Mouse (Mus musculus): Measurements from ENCODE around the gene Ubald2. TPM values are rescaled to one million over a fixed set of nuclear protein-coding genes. Genes with fewer than 3 reads are reported as not detected.

The Ubald2 gene
- polyA plus RNA-seq (2016; fragmentation: Nextera tagmentation; extraction: Ambion mirVana) = 37.5 and 40.9 TPM in 2 replicates

GRCm38 (mm10) chr11:116433356-116434286, at the start of gene Ubald2:
TSS of gene Ubald2 (plus strand) at chr11:116434094.
- Histone ChIP-seq H3K36me3 (peaks cover 28% of the 10 kb centered on the region), H3K27me3 (ENCODE audit: low read depth, poor library complexity, severe bottlenecking) (peaks cover 15% of the 10 kb centered on the region; the same call in 1 of the 2 replicates), H3K4me3 (peak within 1 kb of the TSS; percentile 95), H3K9me3 (replicated peaks) (no peaks in the 10 kb centered on the region), H3K4me1 (peaks cover 62% of the 10 kb centered on the region), H3K27ac (replicated peaks) (peak within 1 kb of the TSS; percentile 97)
- 2% methylated on average over 66 of the region's 66 CpGs for WGBS
- DNase-seq (ENCODE audit: low spot score) = peak; percentile 100

- WGBS = 88% methylated on average over 11 of the region's 11 CpGs
Measured at GRCm38 (mm10) chr11:116384171-116384570, 49.7 kb upstream of the Ubald2 start.

GRCm38 (mm10) chr11:116385999-116386398, 47.9 kb upstream of the Ubald2 start:
- no peak for DNase-seq (ENCODE audit: low spot score)
- H3K4me1 ChIP-seq = peaks cover 22% of the 10 kb centered on the region
- 53% methylated on average over 5 of the region's 5 CpGs for WGBS
- no peaks in the 10 kb centered on the region for H3K27me3 ChIP-seq (ENCODE audit: low read depth, poor library complexity, severe bottlenecking)
- peaks cover 3% of the 10 kb centered on the region; the same call in 1 of the 2 replicates for H3K36me3 ChIP-seq
- H3K27ac ChIP-seq (replicated peaks) = 0 out of 2 replicates have a peak overlapping the region, but pooled peaks have one; percentile 17
- no peak overlapping the region for H3K4me3 ChIP-seq
- H3K9me3 ChIP-seq (replicated peaks) = no peaks in the 10 kb centered on the region

More at GRCm38 (mm10) chr11:116384171-116384570, 49.7 kb upstream of the Ubald2 start:
- H3K4me1 ChIP-seq = peaks cover 22% of the 10 kb centered on the region
- H3K4me3 ChIP-seq = no peak overlapping the region
- no peaks in the 10 kb centered on the region for H3K9me3 ChIP-seq (replicated peaks)
- no peaks in the 10 kb centered on the region for H3K27me3 ChIP-seq (ENCODE audit: low read depth, poor library complexity, severe bottlenecking)
- no peak for DNase-seq (ENCODE audit: low spot score)
- peaks cover 3% of the 10 kb centered on the region; the same call in 1 of the 2 replicates for H3K36me3 ChIP-seq
- H3K27ac ChIP-seq (replicated peaks) = no peak overlapping the region

- Histone ChIP-seq H3K36me3 (no peaks in the 10 kb centered on the region), H3K27ac (replicated peaks) (peak overlapping the region; percentile 64; the same call in 1 of the 2 replicates), H3K27me3 (ENCODE audit: low read depth, poor library complexity, severe bottlenecking) (no peaks in the 10 kb centered on the region), H3K9me3 (replicated peaks) (no peaks in the 10 kb centered on the region), H3K4me3 (peak overlapping the region; percentile 39), H3K4me1 (peaks cover 22% of the 10 kb centered on the region)
- peak; percentile 45 for DNase-seq (ENCODE audit: low spot score)
- 21% methylated on average over 16 of the region's 16 CpGs for WGBS
Measured at GRCm38 (mm10) chr11:116387086-116388071, 46.5 kb upstream of the Ubald2 start.

GRCm38 (mm10) chr11:116388841-116389480, 44.9 kb upstream of the Ubald2 start:
- Histone ChIP-seq H3K4me3 (0 out of 2 replicates have a peak overlapping the region, but pooled peaks have one; percentile 21), H3K9me3 (replicated peaks) (no peaks in the 10 kb centered on the region), H3K27ac (replicated peaks) (no peak overlapping the region), H3K4me1 (peaks cover 22% of the 10 kb centered on the region), H3K27me3 (ENCODE audit: low read depth, poor library complexity, severe bottlenecking) (no peaks in the 10 kb centered on the region), H3K36me3 (no peaks in the 10 kb centered on the region)
- no peak for DNase-seq (ENCODE audit: low spot score)
- 61% methylated on average over 14 of the region's 14 CpGs for WGBS

GRCm38 (mm10) chr11:116394769-116395168, 39.1 kb upstream of the Ubald2 start:
- Histone ChIP-seq H3K27ac (replicated peaks) (no peak overlapping the region), H3K4me1 (peaks cover 4% of the 10 kb centered on the region), H3K27me3 (ENCODE audit: low read depth, poor library complexity, severe bottlenecking) (no peaks in the 10 kb centered on the region), H3K36me3 (peaks cover 9% of the 10 kb centered on the region), H3K4me3 (no peak overlapping the region), H3K9me3 (replicated peaks) (no peaks in the 10 kb centered on the region)
- no peak for DNase-seq (ENCODE audit: low spot score)
- WGBS = 96% methylated on average over 4 of the region's 4 CpGs

GRCm38 (mm10) chr11:116396276-116396933, 37.5 kb upstream of the Ubald2 start:
- 93% methylated on average over 11 of the region's 11 CpGs for WGBS
- Histone ChIP-seq H3K36me3 (peaks cover 9% of the 10 kb centered on the region), H3K27ac (replicated peaks) (no peak overlapping the region), H3K27me3 (ENCODE audit: low read depth, poor library complexity, severe bottlenecking) (no peaks in the 10 kb centered on the region), H3K4me1 (peaks cover 4% of the 10 kb centered on the region), H3K4me3 (no peak overlapping the region), H3K9me3 (replicated peaks) (no peaks in the 10 kb centered on the region)
- DNase-seq (ENCODE audit: low spot score) = no peak

- Histone ChIP-seq H3K27me3 (ENCODE audit: low read depth, poor library complexity, severe bottlenecking) (no peaks in the 10 kb centered on the region), H3K27ac (replicated peaks) (no peak overlapping the region), H3K4me3 (no peak overlapping the region), H3K9me3 (replicated peaks) (no peaks in the 10 kb centered on the region), H3K36me3 (peaks cover 9% of the 10 kb centered on the region), H3K4me1 (peaks cover 4% of the 10 kb centered on the region)
- no peak for DNase-seq (ENCODE audit: low spot score)
- 96% methylated on average over 3 of the region's 3 CpGs for WGBS
Measured at GRCm38 (mm10) chr11:116396934-116397330, 37.0 kb upstream of the Ubald2 start.

GRCm38 (mm10) chr11:116397517-116398347, 36.2 kb upstream of the Ubald2 start:
- Histone ChIP-seq H3K4me1 (peaks cover 4% of the 10 kb centered on the region), H3K27me3 (ENCODE audit: low read depth, poor library complexity, severe bottlenecking) (no peaks in the 10 kb centered on the region), H3K4me3 (no peak overlapping the region), H3K27ac (replicated peaks) (no peak overlapping the region), H3K36me3 (peaks cover 11% of the 10 kb centered on the region), H3K9me3 (replicated peaks) (no peaks in the 10 kb centered on the region)
- WGBS = 84% methylated on average over 8 of the region's 8 CpGs
- DNase-seq (ENCODE audit: low spot score) = no peak

GRCm38 (mm10) chr11:116398348-116398677, 35.6 kb upstream of the Ubald2 start:
- WGBS = 89% methylated on average over 11 of the region's 11 CpGs
- Histone ChIP-seq H3K27ac (replicated peaks) (no peak overlapping the region), H3K4me3 (no peak overlapping the region), H3K27me3 (ENCODE audit: low read depth, poor library complexity, severe bottlenecking) (no peaks in the 10 kb centered on the region), H3K9me3 (replicated peaks) (no peaks in the 10 kb centered on the region), H3K4me1 (peaks cover 4% of the 10 kb centered on the region), H3K36me3 (peaks cover 17% of the 10 kb centered on the region)
- no peak for DNase-seq (ENCODE audit: low spot score)

GRCm38 (mm10) chr11:116400560-116400959, 33.3 kb upstream of the Ubald2 start:
- WGBS = 82% methylated on average over 4 of the region's 4 CpGs
- DNase-seq (ENCODE audit: low spot score) = no peak

More at GRCm38 (mm10) chr11:116400560-116400959, 33.3 kb upstream of the Ubald2 start:
- Histone ChIP-seq H3K27me3 (ENCODE audit: low read depth, poor library complexity, severe bottlenecking) (no peaks in the 10 kb centered on the region), H3K27ac (replicated peaks) (no peak overlapping the region), H3K9me3 (replicated peaks) (no peaks in the 10 kb centered on the region), H3K36me3 (peaks cover 30% of the 10 kb centered on the region), H3K4me3 (no peak overlapping the region), H3K4me1 (peaks cover 4% of the 10 kb centered on the region)

All from midbrain, embryonic 10.5 days (tissue).